Mouse (Mus musculus) ovary, adult 10 weeks (tissue): Measurements from ENCODE around the gene Gm21897. TPM values are rescaled to one million over a fixed set of nuclear protein-coding genes. Genes with fewer than 3 reads are reported as not detected.

ENCODE experiments used
- polyA plus RNA-seq: library from polyadenylated mRNA; stranded (reverse); fragments of 350-450 nt; fragmentation: Illumina TruSeq; extraction: RNeasy Lipid Tissue Mini Kit (QIAGEN cat#74804); gene quantifications from one replicate; pipeline ENCODE4 v1.2.3, GENCODE M21; 2014

Gene Gm21897
- not detected for polyA plus RNA-seq

GRCm38 (mm10) chr16:15317158-15317557 lies at the start of gene Gm21897:
TSS of gene Gm21897 (plus strand) at chr16:15317458.

